Mouse (Mus musculus) small intestine, adult 2 months (tissue): ENCODE measurements around the gene Dennd1a. TPM values are rescaled to one million over a fixed set of nuclear protein-coding genes. Genes with fewer than 3 reads are reported as not detected.

Source experiments
- H3K27ac ChIP-seq: fragments of 200-500 bp; 2 replicates; pipeline ENCODE4 v1.5.1; 2012; ENCODE audit warnings: low read depth, low read length, control low read depth, inconsistent platforms; ENCODE audit not compliant: insufficient read depth
- H3K27me3 ChIP-seq: fragments of 200-500 bp; 2 replicates; pipeline ENCODE4 v1.6.1; 2012; ENCODE audit warnings: mild to moderate bottlenecking, moderate library complexity, low read length, inconsistent platforms; ENCODE audit not compliant: control insufficient read depth, insufficient read depth
- H3K36me3 ChIP-seq: fragments of 200-500 bp; 2 replicates; pipeline ENCODE4 v1.6.1; 2012; ENCODE audit warnings: mild to moderate bottlenecking, low read length, control low read depth, inconsistent platforms; ENCODE audit not compliant: control insufficient read depth, insufficient read depth
- H3K4me1 ChIP-seq: fragments of 200-500 bp; 2 replicates; pipeline ENCODE4 v1.6.1; 2012; ENCODE audit warnings: low read length, inconsistent platforms, mixed read lengths; ENCODE audit not compliant: control insufficient read depth, insufficient read depth, insufficient read length
- H3K4me3 ChIP-seq: fragments of 200-500 bp; 2 replicates; pipeline ENCODE4 v1.5.1; 2012; ENCODE audit warnings: low read depth, mild to moderate bottlenecking, control low read depth, inconsistent platforms, low read length, moderate library complexity
- CTCF ChIP-seq: fragments of 200-500 bp; IDR thresholded peaks from 2 replicates; pipeline ENCODE4 v1.5.1; 2012; ENCODE audit warnings: low read depth, mild to moderate bottlenecking, control low read depth, inconsistent platforms, low read length, moderate library complexity, mixed read lengths; ENCODE audit not compliant: insufficient replicate concordance, insufficient read length; ENCODE audit errors: extremely low read depth
- POLR2A ChIP-seq: fragments of 200-500 bp; IDR thresholded peaks from 2 replicates; pipeline ENCODE4 v1.6.1; 2012; ENCODE audit warnings: low read depth, mild to moderate bottlenecking, control low read depth, inconsistent platforms, low read length, moderate library complexity
- WGBS: fragments of 180-500 bp; shearing (Covaris S2); methylation state at CpG from one replicate; pipeline ENCODE4 v1.1.7; 2018; 5-methylcytosine and 5-hydroxymethylcytosine counted together
- polyA plus RNA-seq: library from polyadenylated mRNA; depleted of rRNA; stranded (reverse); fragments of >200 nt; gene quantifications from 2 replicates; pipeline ENCODE4 v1.2.3, GENCODE M21; 2012

Dennd1a gene
- polyA plus RNA-seq, 1 experiment = 8.2 TPM

GRCm38 (mm10) chr2:38096328-38096727 lies 190.9 kb downstream of the Dennd1a start:
- Histone ChIP-seq H3K4me3 (no peak overlapping the region), H3K4me1 (peaks cover 10% of the 10 kb centered on the region; the same call in 1 of the 2 replicates), H3K36me3 (no peaks in the 10 kb centered on the region), H3K27me3 (no peaks in the 10 kb centered on the region), H3K27ac (no peak overlapping the region)
- TF ChIP-seq POLR2A (no peak), CTCF (no peak)

- H3K4me1 ChIP-seq = peaks cover 10% of the 10 kb centered on the region; the same call in 1 of the 2 replicates
- H3K27me3 ChIP-seq = no peaks in the 10 kb centered on the region
- H3K36me3 ChIP-seq = no peaks in the 10 kb centered on the region
- no peak overlapping the region for H3K27ac ChIP-seq
- 82% methylated on average over 2 of the region's 2 CpGs for WGBS
- TF ChIP-seq CTCF (no peak), POLR2A (no peak)
- no peak overlapping the region for H3K4me3 ChIP-seq
Measured at GRCm38 (mm10) chr2:38094380-38095163, 192.6 kb downstream of the Dennd1a start.

GRCm38 (mm10) chr2:38093968-38094367 lies 193.2 kb downstream of the Dennd1a start:
- no peaks in the 10 kb centered on the region for H3K27me3 ChIP-seq
- peaks cover 6% of the 10 kb centered on the region; the same call in 1 of the 2 replicates for H3K4me1 ChIP-seq
- no peaks in the 10 kb centered on the region for H3K36me3 ChIP-seq
- H3K27ac ChIP-seq = no peak overlapping the region
- TF ChIP-seq CTCF = no peak
- TF ChIP-seq POLR2A = no peak
- no peak overlapping the region for H3K4me3 ChIP-seq

- H3K27me3 ChIP-seq = no peaks in the 10 kb centered on the region
- no peak for TF ChIP-seq CTCF
- TF ChIP-seq POLR2A = no peak
- no peaks in the 10 kb centered on the region for H3K36me3 ChIP-seq
- no peak overlapping the region for H3K27ac ChIP-seq
- H3K4me3 ChIP-seq = no peak overlapping the region
- peaks cover 6% of the 10 kb centered on the region; the same call in 1 of the 2 replicates for H3K4me1 ChIP-seq
- WGBS = 88% methylated on average over 3 of the region's 3 CpGs
Measured at GRCm38 (mm10) chr2:38093242-38093641, 193.9 kb downstream of the Dennd1a start.

GRCm38 (mm10) chr2:38088346-38088745 lies 198.8 kb downstream of the Dennd1a start:
- H3K27ac ChIP-seq = no peak overlapping the region
- WGBS = 81% methylated on average over 1 of the region's 1 CpGs
- no peaks in the 10 kb centered on the region for H3K4me1 ChIP-seq
- no peak overlapping the region for H3K4me3 ChIP-seq
- TF ChIP-seq CTCF (no peak), POLR2A (no peak)
- H3K27me3 ChIP-seq = no peaks in the 10 kb centered on the region
- no peaks in the 10 kb centered on the region for H3K36me3 ChIP-seq

GRCm38 (mm10) chr2:38085058-38085457 lies 202.1 kb downstream of the Dennd1a start:
- 27% methylated on average over 2 of the region's 2 CpGs for WGBS
- Histone ChIP-seq H3K27me3 (no peaks in the 10 kb centered on the region), H3K36me3 (no peaks in the 10 kb centered on the region), H3K4me3 (no peak overlapping the region), H3K27ac (no peak overlapping the region), H3K4me1 (no peaks in the 10 kb centered on the region)
- no peak for TF ChIP-seq POLR2A
- no peak for TF ChIP-seq CTCF

GRCm38 (mm10) chr2:38083251-38083650 lies 203.9 kb downstream of the Dennd1a start:
- Histone ChIP-seq H3K27ac (no peak overlapping the region), H3K27me3 (no peaks in the 10 kb centered on the region), H3K36me3 (no peaks in the 10 kb centered on the region), H3K4me3 (no peak overlapping the region), H3K4me1 (no peaks in the 10 kb centered on the region)
- 92% methylated on average over 3 of the region's 3 CpGs for WGBS
- TF ChIP-seq POLR2A = no peak
- no peak for TF ChIP-seq CTCF
